In the genomic region with DNA sequence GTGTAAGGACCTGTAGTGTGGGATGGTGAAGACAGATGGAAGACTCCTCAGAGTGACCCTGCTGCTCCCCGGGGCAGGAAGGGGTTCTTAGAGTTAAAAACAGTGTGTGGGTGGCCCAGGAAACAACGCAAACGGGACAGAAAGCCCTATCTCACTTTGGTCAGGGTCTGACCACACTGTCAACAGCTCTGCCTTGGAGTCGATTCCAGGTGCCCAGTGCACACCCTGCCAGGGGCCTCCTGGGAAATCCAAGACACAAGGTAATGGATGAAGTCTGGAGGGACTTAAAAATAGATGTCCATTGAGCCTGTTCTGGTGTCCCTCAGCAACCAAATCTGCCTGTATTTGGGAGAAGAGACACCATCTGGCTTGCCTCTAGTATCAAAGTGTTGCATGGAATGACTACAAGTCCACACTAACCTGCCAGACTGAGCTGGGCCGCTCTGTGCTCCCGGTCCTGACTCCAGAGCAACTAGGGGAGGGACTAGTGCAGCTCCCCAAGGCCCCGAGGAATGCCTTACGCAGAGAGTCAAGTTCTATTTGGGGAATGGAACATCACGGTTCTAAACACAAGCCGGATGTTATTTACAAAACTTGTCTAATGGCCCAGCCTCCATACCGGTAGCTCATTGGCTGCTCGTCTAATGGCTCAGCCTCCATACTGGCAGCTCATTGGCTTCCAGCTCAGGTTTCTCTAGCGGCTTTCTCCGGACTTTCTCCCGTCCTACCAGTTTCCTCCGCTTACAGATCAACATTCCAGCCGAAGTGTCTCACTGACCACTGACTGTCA, we compare ENCODE assay signal across 1 mouse cellular context.
A peak's percentile ranks its signal among the peaks of the same experiment; 100 is the strongest.
TF ChIP-seq lines count a peak whose summit lies in the region.

No protein-coding gene starts in this region.

TF ChIP-seq in CH12.LX, 34 proteins besides CTCF, POLR2A, EP300 and RAD21 (continued from another document):
- no peak for TF ChIP-seq MXI1 (IDR thresholded peaks at IDR 0.05; ENCODE audit: low read depth, low read length)
- TF ChIP-seq ZNF384 (IDR thresholded peaks at IDR 0.05; ENCODE audit: low read depth, low read length), result no peak
- TF ChIP-seq HCFC1 (IDR thresholded peaks at IDR 0.05; ENCODE audit: low read depth, low read length), result peak; percentile 20
- 0 out of 2 replicates have a peak, but pooled peaks have one; percentile 43 for TF ChIP-seq TBP (conservative IDR thresholded peaks at IDR 0.05; ENCODE audit: low read depth, low read length)
- TF ChIP-seq USF1 (IDR thresholded peaks at IDR 0.05; ENCODE audit: low read depth, low read length), result no peak
- no peak for TF ChIP-seq RCOR1 (conservative IDR thresholded peaks at IDR 0.05; ENCODE audit: low read depth, low read length)
- TF ChIP-seq MAX (IDR thresholded peaks at IDR 0.05; ENCODE audit: low read length), result no peak
- no peak for TF ChIP-seq MAFK (IDR thresholded peaks at IDR 0.05; ENCODE audit: insufficient replicate concordance, low read length)
- TF ChIP-seq E2F4 (IDR thresholded peaks at IDR 0.05; ENCODE audit: insufficient replicate concordance, low read depth, low read length), result no peak
- TF ChIP-seq ELF1 (IDR thresholded peaks at IDR 0.05; ENCODE audit: low read depth, low read length), result peak; percentile 63; the same call in 1 of the 2 replicates
- no peak for TF ChIP-seq ZC3H11A (IDR thresholded peaks at IDR 0.05; ENCODE audit: low read depth, low read length)
- TF ChIP-seq JUND (conservative IDR thresholded peaks at IDR 0.05; ENCODE audit: low read depth, low read length), result no peak
